Mouse (Mus musculus) liver, adult 2 months (tissue): ENCODE measurements at regions not wholly inside any gene's neighbourhood (a gene's known extent, or its start where the extent isn't known, plus 50 kb on each side); places are given as distances from the start of the nearest gene placed in this dataset.
"Not testable (repeated sequence)": the region's sequence is repeated elsewhere in the genome, so short reads cannot be mapped to it uniquely, and the experiment has no call there.

ENCODE experiments used
- DNase-seq: peaks from one replicate; pipeline ENCODE4 v3.0.0-alpha.2; 2011; ENCODE audit warnings: low read depth, low spot score; ENCODE audit errors: extremely low read depth
- H3K27ac ChIP-seq: fragments of 200-500 bp; replicated peaks from 2 replicates; pipeline ENCODE4 v1.5.1; 2012; ENCODE audit warnings: low read depth, mild to moderate bottlenecking, control low read depth, inconsistent platforms, low read length; ENCODE audit not compliant: insufficient read depth
- H3K27me3 ChIP-seq: fragments of 200-500 bp; 2 replicates; pipeline ENCODE4 v1.6.1; 2012; ENCODE audit warnings: mild to moderate bottlenecking, moderate library complexity, low read length, inconsistent platforms; ENCODE audit not compliant: control insufficient read depth, insufficient read depth
- H3K36me3 ChIP-seq: fragments of 200-500 bp; 2 replicates; pipeline ENCODE4 v1.6.1; 2012; ENCODE audit warnings: low read length, inconsistent platforms; ENCODE audit not compliant: control insufficient read depth, insufficient read depth
- H3K4me1 ChIP-seq: fragments of 200-500 bp; 2 replicates; pipeline ENCODE4 v1.6.1; 2011; ENCODE audit warnings: low read length; ENCODE audit not compliant: control insufficient read depth, insufficient read depth
- H3K4me3 ChIP-seq: fragments of 200-500 bp; 2 replicates; pipeline ENCODE4 v1.5.1; 2011; ENCODE audit warnings: low read depth, mild to moderate bottlenecking, control low read depth, low read length, moderate library complexity; ENCODE audit not compliant: insufficient read depth
- H3K79me2 ChIP-seq: fragments of 200-500 bp; 2 replicates; pipeline ENCODE4 v1.6.1; 2012; ENCODE audit warnings: inconsistent platforms, mild to moderate bottlenecking, low read length, moderate library complexity; ENCODE audit not compliant: control insufficient read depth, insufficient read depth
- H3K9ac ChIP-seq: fragments of 200-500 bp; 2 replicates; pipeline ENCODE4 v1.6.1; 2012; ENCODE audit warnings: low read depth, mild to moderate bottlenecking, control low read depth, inconsistent platforms, low read length
- POLR2A ChIP-seq: fragments of 200-500 bp; IDR thresholded peaks from 2 replicates; pipeline ENCODE4 v1.6.1; 2011; ENCODE audit warnings: low read length, control low read depth; ENCODE audit not compliant: insufficient read depth; ENCODE audit errors: extremely low read depth
- WGBS: fragments of 180-500 bp; shearing (Covaris S2); methylation state at CpG from one replicate; pipeline ENCODE4 v1.1.7; 2018; 5-methylcytosine and 5-hydroxymethylcytosine counted together

DNA sequence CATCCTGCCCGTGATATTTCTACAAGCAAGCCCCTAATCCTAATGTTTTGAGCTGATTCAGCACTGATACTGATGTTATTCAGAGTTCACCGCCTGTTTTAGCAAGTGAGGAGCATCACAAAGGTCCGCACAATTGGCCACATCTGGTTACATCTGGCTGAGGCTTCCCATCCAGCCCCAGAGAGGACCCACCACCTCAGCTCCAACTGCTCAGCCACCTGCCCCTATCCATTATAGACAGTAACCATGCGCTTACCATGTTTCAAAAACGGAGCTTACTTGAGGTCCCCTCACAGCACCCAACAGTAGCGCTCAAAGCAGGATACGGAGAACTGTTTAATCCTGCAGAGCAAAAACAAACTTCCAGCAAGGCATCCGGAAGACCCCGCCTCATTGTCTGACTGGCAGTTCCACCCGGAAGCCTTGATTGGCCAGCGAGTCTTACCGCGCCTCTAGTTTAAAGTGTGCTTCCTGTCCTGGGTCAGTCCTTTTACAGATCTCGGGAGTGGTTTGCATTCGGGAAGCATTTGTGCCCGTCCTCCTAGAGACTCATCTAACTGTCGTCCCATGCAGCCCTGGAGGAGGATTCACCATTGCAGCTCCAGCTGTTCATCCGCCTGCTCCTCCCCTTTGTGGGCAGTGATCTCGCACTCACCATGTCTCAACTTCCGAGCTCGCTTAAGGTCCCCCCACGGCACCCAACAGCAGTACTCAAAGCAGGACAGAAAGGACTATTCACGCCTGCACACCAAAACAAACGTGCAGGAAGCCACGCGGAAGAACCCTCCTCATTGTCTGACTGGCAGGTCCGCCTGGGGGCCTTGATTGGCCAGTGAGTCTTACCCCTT, 69.9 kb upstream of the Zfp825 start:
- DNase-seq: peak; percentile 93
- Histone ChIP-seq H3K27ac (peak overlapping the region; percentile 58), H3K9ac (peak overlapping the region; percentile 66), H3K4me3 (peak overlapping the region; percentile 56)
- H3K4me1 ChIP-seq, H3K36me3 ChIP-seq, H3K27me3 ChIP-seq, H3K79me2 ChIP-seq: not testable (repeated sequence)
- 1% methylated on average over 27 of the region's 27 CpGs for WGBS
- TF ChIP-seq POLR2A: 0 out of 2 replicates have a peak, but pooled peaks have one; percentile 17

DNA sequence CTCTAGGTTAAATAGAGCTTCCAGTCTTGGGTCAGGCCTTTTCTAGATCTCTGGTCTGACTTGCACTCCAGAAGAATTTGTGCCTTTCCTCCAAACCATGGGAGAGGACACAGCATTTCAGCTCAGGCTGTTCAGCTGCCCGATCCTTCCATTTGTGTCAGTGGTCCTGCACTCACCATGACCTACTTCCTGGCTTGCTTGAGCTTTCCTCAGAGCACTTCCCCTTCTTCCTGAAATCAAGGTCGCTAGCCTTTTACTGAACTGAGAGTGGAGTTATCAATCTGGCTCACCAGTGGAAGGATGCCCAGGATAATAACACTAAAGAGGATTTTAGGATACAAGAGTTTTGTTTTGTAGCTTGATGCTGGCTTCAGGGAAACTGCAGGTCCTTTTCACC, 70.5 kb upstream of the Zfp825 start:
- not testable (repeated sequence) for H3K79me2 ChIP-seq, H3K27me3 ChIP-seq, DNase-seq, H3K36me3 ChIP-seq, H3K4me1 ChIP-seq
- WGBS: 20% methylated on average over 2 of the region's 2 CpGs
- H3K27ac ChIP-seq: peak overlapping the region; percentile 53
- H3K4me3 ChIP-seq: peak overlapping the region; percentile 56; the same call in 1 of the 2 replicates
- H3K9ac ChIP-seq: peak overlapping the region; percentile 52

GRCm38 (mm10) chr13:74569967-74570366, 69.4 kb upstream of the Erap1 start:
- H3K4me1 ChIP-seq, H3K9ac ChIP-seq, H3K4me3 ChIP-seq, H3K27me3 ChIP-seq, H3K79me2 ChIP-seq, H3K27ac ChIP-seq, H3K36me3 ChIP-seq: not testable (repeated sequence)
- DNase-seq: peak; percentile 25
- whole genome bisulfite sequencing: 77% methylated on average over 4 of the region's 4 CpGs
